Mouse (Mus musculus) forebrain, embryonic 12.5 days (tissue): Measurements from ENCODE around the gene Ubap1. TPM values are rescaled to one million over a fixed set of nuclear protein-coding genes. Genes with fewer than 3 reads are reported as not detected.

Source experiments
- ATAC-seq: fragments of 200-750 bp; cut with Nextera tagmentation; 2 replicates; pipeline ENCODE4 v1.8.0; 2017; ENCODE audit warnings: moderate TSS enrichment; ENCODE audit not compliant: low FRiP score
- H3K27ac ChIP-seq: fragments of 300-500 bp; sonication (generic); 2 replicates; pipeline ENCODE4 v1.5.1; 2016; ENCODE audit warnings: mild to moderate bottlenecking
- H3K27me3 ChIP-seq: fragments of 300-500 bp; sonication (generic); 2 replicates; pipeline ENCODE4 v1.6.1; 2016; ENCODE audit warnings: mild to moderate bottlenecking
- H3K36me3 ChIP-seq: fragments of 300-500 bp; sonication (generic); replicated peaks from 2 replicates; pipeline ENCODE4 v1.6.1; 2016; ENCODE audit warnings: mild to moderate bottlenecking
- H3K4me1 ChIP-seq: fragments of 300-500 bp; sonication (generic); 2 replicates; pipeline ENCODE4 v1.6.1; 2016
- H3K4me2 ChIP-seq: fragments of 300-500 bp; sonication (generic); 2 replicates; pipeline ENCODE4 v1.6.1; 2016; ENCODE audit warnings: mild to moderate bottlenecking, moderate library complexity
- H3K4me3 ChIP-seq: fragments of 300-500 bp; sonication (generic); replicated peaks from 2 replicates; pipeline ENCODE4 v1.5.1; 2016; ENCODE audit warnings: mild to moderate bottlenecking
- H3K9ac ChIP-seq: fragments of 300-500 bp; sonication (generic); 2 replicates; pipeline ENCODE4 v1.6.1; 2016; ENCODE audit warnings: mild to moderate bottlenecking
- H3K9me3 ChIP-seq: fragments of 300-500 bp; sonication (generic); 2 replicates; pipeline ENCODE4 v1.6.1; 2016
- WGBS: fragments of 180-500 bp; shearing (Covaris S2); methylation state at CpG from one replicate; pipeline ENCODE4 v1.1.7; 2016; 5-methylcytosine and 5-hydroxymethylcytosine counted together
- polyA plus RNA-seq: library from polyadenylated mRNA; unstranded; fragments of >200 nt; fragmentation: Nextera tagmentation; extraction: Ambion mirVana; gene quantifications from 2 replicates; pipeline ENCODE4 v1.2.1, GENCODE M21; 2016

The Ubap1 gene
- 79.7 and 80.4 TPM in 2 replicates for polyA plus RNA-seq

DNA sequence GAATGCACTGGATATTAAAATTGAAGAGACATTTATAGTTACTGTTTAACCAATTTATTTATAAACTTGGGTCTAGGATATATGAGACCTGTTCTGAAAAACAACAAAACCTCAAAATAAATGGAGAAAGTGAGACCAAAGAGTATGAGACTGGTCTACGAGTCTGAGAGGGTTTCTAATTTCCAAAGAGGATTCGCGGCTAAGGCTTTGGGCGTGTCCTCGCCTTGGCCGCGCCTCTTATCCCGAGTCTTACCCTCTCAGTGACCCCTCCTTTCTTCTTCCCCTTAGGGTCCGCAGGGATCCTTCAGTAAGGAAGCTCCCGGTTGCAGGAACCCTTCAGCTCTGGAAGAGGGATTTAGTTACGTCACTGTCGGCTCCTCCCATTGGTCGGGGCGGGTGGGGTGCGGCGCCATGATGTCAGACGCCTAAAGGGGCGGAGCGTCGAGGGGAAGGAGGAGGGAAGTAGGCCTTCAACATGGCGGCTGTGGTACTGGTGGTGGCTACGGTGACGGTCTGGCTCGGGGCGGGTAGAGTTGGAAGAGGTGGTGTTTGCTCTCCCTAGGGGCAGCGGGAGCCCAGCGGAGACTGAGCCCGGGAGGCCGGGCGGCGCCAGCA, at the start of gene Ubap1:
Ubap1 (plus strand) TSS at position 413 of the 615 bp plus-strand sequence.
- Histone ChIP-seq H3K9ac (peak within 1 kb of the TSS; percentile 79), H3K36me3 (peaks cover 17% of the 10 kb centered on the region; the same call in 1 of the 2 replicates), H3K4me3 (peak within 1 kb of the TSS; percentile 78), H3K27ac (peak within 1 kb of the TSS; percentile 93), H3K9me3 (no peaks in the 10 kb centered on the region), H3K4me1 (peaks cover 14% of the 10 kb centered on the region), H3K4me2 (peak within 1 kb of the TSS; percentile 66), H3K27me3 (no peaks in the 10 kb centered on the region)
- peak; percentile 98 for ATAC-seq
- under 1% methylated on average over 31 of the region's 31 CpGs for WGBS

DNA sequence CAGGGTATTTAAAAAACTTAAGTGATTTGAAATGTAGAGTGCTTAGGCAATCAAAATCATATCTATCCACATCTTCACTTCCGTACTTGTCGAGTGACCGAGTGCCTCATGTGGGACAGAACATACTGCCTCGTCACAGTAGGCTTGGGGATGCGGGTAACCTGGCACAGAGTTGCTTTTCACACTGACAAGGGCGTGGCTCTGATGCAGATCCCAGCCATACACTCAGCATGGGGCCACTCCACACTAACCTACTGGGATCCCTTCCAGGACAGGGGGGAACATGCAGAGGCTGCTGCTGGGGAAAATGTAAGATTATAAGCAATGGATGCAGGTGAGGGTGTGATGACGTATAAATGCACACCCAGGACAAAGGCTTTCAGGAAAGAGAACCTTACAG, 45.1 kb upstream of the Ubap1 start:
- Histone ChIP-seq H3K9me3 (no peaks in the 10 kb centered on the region), H3K9ac (no peak overlapping the region), H3K4me3 (no peak overlapping the region), H3K36me3 (peaks cover 62% of the 10 kb centered on the region), H3K4me2 (no peak overlapping the region), H3K27ac (no peak overlapping the region), H3K27me3 (no peaks in the 10 kb centered on the region), H3K4me1 (no peaks in the 10 kb centered on the region)
- ATAC-seq: no peak
- 90% methylated on average over 7 of the region's 7 CpGs for WGBS

DNA sequence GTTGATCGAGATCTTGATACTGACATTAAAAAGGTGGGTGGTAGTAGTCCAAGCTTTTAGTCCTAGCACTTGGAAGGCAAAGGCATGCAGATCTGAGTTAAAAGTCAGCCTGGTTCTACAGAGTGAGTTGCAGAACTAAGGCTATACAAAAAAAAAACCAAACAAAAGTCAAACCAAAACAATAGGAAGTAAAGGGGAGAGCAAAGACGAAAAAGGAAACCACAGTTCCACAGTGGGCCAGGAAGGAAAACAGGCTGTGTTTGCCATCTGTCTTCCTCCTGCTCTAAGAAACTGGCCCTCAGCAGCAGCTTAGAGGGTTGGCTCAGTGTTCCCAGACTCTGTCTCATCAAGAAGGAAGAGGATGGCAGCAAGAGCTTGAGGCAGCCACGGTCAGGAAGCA, 44.5 kb upstream of the Ubap1 start:
- no peak for ATAC-seq
- H3K36me3 ChIP-seq: peaks cover 61% of the 10 kb centered on the region
- no peaks in the 10 kb centered on the region for H3K27me3 ChIP-seq
- H3K4me2 ChIP-seq: no peak overlapping the region
- no peak overlapping the region for H3K4me3 ChIP-seq
- WGBS: 77% methylated on average over 3 of the region's 3 CpGs
- H3K9ac ChIP-seq: no peak overlapping the region
- no peaks in the 10 kb centered on the region for H3K9me3 ChIP-seq
- no peaks in the 10 kb centered on the region for H3K4me1 ChIP-seq
- H3K27ac ChIP-seq: no peak overlapping the region

DNA sequence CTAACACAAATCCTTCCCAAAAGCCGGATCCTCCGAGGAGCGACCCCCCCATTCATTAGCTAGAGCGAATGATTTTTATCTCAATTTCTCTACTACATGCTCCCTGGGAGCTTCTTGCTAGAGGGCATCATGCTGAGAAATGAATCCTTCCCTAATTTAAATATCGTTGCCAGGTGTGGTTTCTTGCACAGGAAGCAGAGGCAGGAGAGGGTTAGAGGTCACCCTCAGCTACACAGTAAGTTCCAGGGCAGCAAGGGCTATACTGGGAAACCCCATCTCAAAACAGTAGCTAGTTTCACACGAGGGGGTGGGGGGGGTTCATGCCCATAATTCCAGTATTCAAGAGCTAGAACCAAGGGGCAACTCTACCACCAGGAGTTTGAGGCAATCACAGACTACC, 41.4 kb upstream of the Ubap1 start:
- Histone ChIP-seq H3K4me1 (peaks cover 2% of the 10 kb centered on the region; the same call in 1 of the 2 replicates), H3K36me3 (peaks cover 51% of the 10 kb centered on the region), H3K4me3 (no peak overlapping the region), H3K4me2 (no peak overlapping the region), H3K27ac (no peak overlapping the region), H3K9me3 (no peaks in the 10 kb centered on the region), H3K9ac (no peak overlapping the region), H3K27me3 (no peaks in the 10 kb centered on the region)
- WGBS: 84% methylated on average over 6 of the region's 6 CpGs
- no peak for ATAC-seq

DNA sequence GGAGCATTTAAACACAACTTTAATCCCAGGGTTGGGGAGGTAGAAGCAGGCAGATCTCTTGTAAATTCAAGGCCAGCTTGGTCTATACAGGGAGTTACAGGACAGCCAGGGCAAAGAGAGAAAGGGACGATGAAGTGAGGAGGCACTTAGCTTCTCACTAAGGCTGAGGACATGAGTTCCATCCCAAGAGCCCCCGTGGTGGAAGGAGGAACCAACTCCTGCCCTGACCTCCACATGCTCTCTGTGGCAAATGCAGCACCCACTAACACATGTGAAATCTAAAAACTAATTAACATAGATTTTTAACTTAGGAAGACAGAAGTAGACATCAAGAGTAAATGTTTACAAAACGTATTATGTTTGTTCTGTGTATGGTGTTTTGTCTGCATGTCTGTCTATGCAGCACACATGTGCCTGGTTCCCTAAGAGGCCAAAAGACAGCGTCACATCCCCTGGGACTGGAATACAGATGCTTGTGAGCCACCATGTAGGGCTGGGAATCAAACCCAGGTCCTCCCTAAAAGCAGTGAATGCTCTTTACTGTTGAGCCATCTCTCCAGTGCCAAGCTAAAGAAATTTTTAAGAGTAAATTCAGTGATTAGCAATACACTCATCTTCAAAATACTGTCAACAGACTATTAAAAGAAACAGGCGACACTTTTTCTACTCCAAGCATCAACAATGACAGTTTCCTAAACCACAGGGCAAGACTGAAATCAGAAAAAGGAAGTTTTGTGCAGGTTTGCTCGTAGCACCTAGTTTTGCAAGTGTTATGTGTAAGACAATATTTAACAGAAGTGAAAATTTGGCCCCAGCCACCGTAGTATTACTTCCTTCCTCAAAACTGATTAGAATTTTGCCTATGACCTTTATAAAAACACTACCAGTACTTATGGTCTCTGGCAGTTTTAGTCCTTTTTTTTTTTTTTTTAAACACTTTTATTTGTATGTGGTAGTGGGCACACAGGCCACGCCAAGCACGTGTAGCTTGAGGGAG, 37.9 kb upstream of the Ubap1 start:
- Histone ChIP-seq H3K27me3 (no peaks in the 10 kb centered on the region), H3K4me2 (no peak overlapping the region), H3K27ac (no peak overlapping the region), H3K9ac (no peak overlapping the region), H3K4me3 (no peak overlapping the region), H3K4me1 (peaks cover 21% of the 10 kb centered on the region), H3K36me3 (peaks cover 40% of the 10 kb centered on the region), H3K9me3 (no peaks in the 10 kb centered on the region)
- no peak for ATAC-seq
- 91% methylated on average over 9 of the region's 9 CpGs for WGBS

DNA sequence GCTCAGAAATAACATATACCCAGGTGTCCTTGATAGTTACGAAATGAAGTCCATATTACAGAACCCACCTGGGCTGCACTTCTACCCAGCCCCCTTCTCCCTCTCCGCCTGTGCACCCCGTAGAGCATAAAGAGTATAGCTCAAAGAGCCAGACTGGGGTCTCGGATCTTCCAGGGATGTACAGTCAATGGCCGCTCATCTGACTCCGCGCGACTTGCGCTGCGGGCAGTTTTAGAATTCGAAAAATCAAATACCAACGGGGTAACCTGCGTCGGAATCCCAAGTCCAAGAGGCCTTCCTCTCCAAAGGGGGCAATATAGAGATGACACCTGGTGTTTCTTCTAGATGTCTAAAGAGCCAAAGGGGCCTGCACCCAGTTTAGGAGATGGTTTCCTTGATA, 35.1 kb upstream of the Ubap1 start:
- 21% methylated on average over 14 of the region's 14 CpGs for WGBS
- Histone ChIP-seq H3K4me1 (peaks cover 21% of the 10 kb centered on the region), H3K4me3 (peak overlapping the region; percentile 99), H3K9ac (peak overlapping the region; percentile 97), H3K9me3 (no peaks in the 10 kb centered on the region), H3K27ac (no peak overlapping the region), H3K36me3 (peaks cover 26% of the 10 kb centered on the region), H3K27me3 (no peaks in the 10 kb centered on the region), H3K4me2 (peak overlapping the region; percentile 69)
- 0 out of 2 replicates have a peak, but pooled peaks have one; percentile 5 for ATAC-seq

DNA sequence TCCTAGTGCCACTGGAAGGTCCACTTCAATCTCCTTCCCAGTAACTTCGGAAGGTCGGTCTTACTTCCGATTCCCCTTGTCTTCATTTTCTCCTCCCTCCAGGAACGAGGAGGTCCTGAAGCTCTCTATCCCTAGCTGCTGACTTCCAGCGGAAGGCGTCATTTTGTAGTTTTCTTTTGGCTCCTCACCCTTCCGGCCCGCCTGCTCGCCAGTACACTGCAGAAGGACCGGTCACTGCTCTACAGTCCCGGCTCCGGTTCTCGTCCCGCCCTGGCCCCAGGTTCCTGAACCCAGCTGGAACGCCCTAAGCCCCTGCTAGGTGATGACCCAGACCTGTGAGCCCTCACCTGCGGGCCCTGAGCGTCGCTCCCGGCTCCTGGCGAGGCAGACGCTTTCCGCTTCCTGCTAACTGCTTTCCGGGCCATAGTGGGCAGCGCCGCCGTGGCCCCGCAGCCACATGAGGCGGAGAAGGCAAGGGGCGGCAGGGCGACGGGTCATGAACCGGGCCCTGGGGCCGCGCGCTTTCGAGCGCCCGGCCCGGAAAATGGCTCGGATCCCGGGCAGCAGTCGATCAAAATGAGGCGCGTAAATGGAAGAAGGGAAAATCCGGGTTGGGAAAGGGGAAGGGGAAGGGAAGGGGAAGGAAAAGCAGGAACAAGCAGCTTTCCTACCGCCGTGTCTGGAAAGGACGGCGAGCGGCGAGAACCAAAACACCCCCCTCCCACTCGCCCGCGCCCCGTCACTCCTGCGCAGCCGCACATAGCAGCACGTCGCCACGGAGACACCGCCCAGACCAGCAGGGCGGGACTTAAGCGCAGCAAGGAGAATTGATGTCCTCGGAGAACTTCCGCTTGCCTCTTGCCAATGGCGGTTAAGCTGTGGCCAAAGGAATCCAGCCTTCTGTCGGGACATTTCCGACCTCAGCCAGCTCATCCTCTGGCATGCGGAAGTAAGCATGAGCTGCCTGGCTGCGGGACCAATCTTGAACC, 34.4 kb upstream of the Ubap1 start, which contains the start of gene Dcaf12:
Dcaf12 (minus strand) TSS at position 749 of the 989 bp plus-strand sequence.
- WGBS: under 1% methylated on average over 70 of the region's 70 CpGs
- H3K4me3 ChIP-seq: peak within 1 kb of the TSS; percentile 99
- peaks cover 21% of the 10 kb centered on the region for H3K4me1 ChIP-seq
- peaks cover 19% of the 10 kb centered on the region for H3K36me3 ChIP-seq
- H3K27ac ChIP-seq: peak within 1 kb of the TSS; percentile 91
- ATAC-seq: peak; percentile 97
- peak within 1 kb of the TSS; percentile 69 for H3K4me2 ChIP-seq
- no peaks in the 10 kb centered on the region for H3K9me3 ChIP-seq
- H3K27me3 ChIP-seq: no peaks in the 10 kb centered on the region
- peak within 1 kb of the TSS; percentile 97 for H3K9ac ChIP-seq

DNA sequence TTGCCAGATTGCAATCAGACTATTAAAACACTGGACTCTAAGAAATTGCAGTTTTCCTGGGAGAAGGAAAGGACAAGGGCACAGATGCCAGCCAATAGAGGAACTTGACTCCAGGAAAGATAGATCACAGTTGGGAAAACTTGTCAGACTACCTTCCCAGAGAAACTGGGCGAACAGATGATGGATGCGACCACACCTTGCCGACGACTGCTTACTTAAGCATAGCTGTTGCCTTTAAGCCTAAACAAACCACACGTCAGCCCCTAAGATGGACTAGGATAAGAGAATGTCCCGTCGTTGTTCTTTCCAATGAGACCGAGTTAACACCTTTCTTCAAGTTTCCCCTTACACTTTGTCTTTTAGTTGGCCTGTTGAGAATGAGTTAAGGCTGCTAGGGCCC, 33.6 kb upstream of the Ubap1 start:
- ATAC-seq: no peak

DNA sequence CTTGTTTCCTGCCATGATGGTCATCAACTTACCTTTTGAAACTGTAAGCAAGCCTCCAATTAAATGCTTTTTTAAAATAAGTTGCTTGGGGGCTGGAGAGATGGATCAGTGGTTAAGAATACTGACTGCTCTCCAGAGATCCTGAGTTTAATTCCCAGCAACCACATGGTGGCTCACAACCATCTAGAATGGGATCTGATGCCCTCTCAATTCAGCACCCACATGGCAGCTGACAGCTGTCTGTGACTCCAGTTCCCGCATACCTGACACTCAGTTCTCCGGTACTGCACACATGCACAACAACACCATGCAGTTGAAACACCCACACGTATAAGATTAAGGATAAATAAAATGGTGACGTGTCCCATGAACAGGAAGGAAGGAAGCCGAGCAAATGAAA, 30.5 kb upstream of the Ubap1 start:
- Histone ChIP-seq H3K27me3 (no peaks in the 10 kb centered on the region), H3K36me3 (no peaks in the 10 kb centered on the region), H3K27ac (no peak overlapping the region), H3K9me3 (no peaks in the 10 kb centered on the region), H3K4me3 (no peak overlapping the region), H3K9ac (no peak overlapping the region), H3K4me1 (peaks cover 14% of the 10 kb centered on the region), H3K4me2 (no peak overlapping the region)
- ATAC-seq: no peak
- WGBS: 92% methylated on average over 5 of the region's 5 CpGs

More for the DNA sequence above, 33.6 kb upstream of the Ubap1 start:
- Histone ChIP-seq H3K27me3 (no peaks in the 10 kb centered on the region), H3K36me3 (peaks cover 12% of the 10 kb centered on the region), H3K4me1 (peaks cover 21% of the 10 kb centered on the region), H3K27ac (peak overlapping the region; percentile 91), H3K4me2 (peak overlapping the region; percentile 69), H3K9ac (peak overlapping the region; percentile 97), H3K4me3 (peak overlapping the region; percentile 99), H3K9me3 (no peaks in the 10 kb centered on the region)
- 65% methylated on average over 8 of the region's 8 CpGs for WGBS

DNA sequence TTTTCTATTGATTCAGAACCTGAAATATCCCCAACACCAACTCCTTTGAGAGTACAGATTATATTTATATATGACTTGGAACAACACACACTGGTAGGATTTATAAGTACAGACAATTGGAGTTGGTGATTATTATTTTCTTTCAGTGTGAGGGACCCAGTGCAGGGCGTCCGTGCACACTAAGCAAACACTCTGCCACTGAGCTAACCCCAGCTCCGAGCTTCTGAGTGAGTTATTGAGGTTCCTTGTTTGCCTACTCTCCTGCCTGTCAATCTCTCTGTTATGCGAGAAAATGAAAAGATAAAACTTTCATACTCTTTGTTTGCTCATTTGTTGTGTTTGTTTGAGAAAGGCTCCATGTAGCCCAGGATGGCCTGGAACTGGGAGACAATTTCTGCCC, 27.8 kb upstream of the Ubap1 start:
- Histone ChIP-seq H3K4me2 (no peak overlapping the region), H3K4me1 (no peaks in the 10 kb centered on the region), H3K4me3 (no peak overlapping the region), H3K9me3 (no peaks in the 10 kb centered on the region), H3K27me3 (no peaks in the 10 kb centered on the region), H3K27ac (no peak overlapping the region), H3K9ac (no peak overlapping the region), H3K36me3 (no peaks in the 10 kb centered on the region)
- no peak for ATAC-seq
- WGBS: 77% methylated on average over 4 of the region's 4 CpGs

DNA sequence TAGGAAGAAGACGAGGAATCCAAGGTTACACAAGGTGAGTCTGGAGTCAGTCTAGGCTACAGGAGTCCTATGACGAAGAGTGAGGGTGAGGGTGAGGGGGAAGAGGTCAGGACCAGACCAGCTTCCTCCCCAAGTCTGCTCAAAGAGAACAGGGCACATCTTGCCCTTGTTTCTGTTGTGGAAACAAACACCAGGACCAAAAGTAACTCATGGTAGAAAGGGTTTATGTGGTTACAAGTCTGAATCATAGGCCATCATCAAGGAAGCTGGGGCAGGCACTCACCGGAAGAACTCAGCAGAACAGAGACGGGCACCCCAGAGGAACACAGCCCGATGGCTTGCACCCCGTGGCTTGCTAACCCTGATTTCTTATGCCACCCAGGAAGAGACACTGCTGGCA, 21.9 kb upstream of the Ubap1 start:
- Histone ChIP-seq H3K27ac (no peak overlapping the region), H3K27me3 (no peaks in the 10 kb centered on the region), H3K4me3 (no peak overlapping the region), H3K9ac (no peak overlapping the region), H3K4me1 (no peaks in the 10 kb centered on the region), H3K4me2 (no peak overlapping the region), H3K9me3 (no peaks in the 10 kb centered on the region), H3K36me3 (no peaks in the 10 kb centered on the region)
- WGBS: 99% methylated on average over 6 of the region's 6 CpGs
- ATAC-seq: no peak
